Mouse (Mus musculus): ENCODE results near the gene Ptprg.

- TF ChIP-seq CTCF (conservative IDR thresholded peaks at IDR 0.05; ENCODE audit: low read length), result no peak
- TF ChIP-seq POU5F1 (IDR thresholded peaks at IDR 0.05; ENCODE audit: borderline replicate concordance, low read length), result no peak
These were observed 78.2 kb downstream of the Ptprg start for GRCm38 (mm10) chr14:11631505-11631904.

Measured in E14TG2a.4 (cell line).